Mouse (Mus musculus) colon, adult 2 months (tissue): ENCODE data around the gene Tek. TPM values are rescaled to one million over a fixed set of nuclear protein-coding genes. Genes with fewer than 3 reads are reported as not detected.

ENCODE experiments used
- polyA plus RNA-seq: library from polyadenylated mRNA; depleted of rRNA; stranded (reverse); fragments of >200 nt; gene quantifications from 2 replicates; pipeline ENCODE4 v1.2.3, GENCODE M21; 2012; rRNA removed

Tek gene
- 2.1 and 2.6 TPM in 2 replicates for polyA plus RNA-seq

DNA sequence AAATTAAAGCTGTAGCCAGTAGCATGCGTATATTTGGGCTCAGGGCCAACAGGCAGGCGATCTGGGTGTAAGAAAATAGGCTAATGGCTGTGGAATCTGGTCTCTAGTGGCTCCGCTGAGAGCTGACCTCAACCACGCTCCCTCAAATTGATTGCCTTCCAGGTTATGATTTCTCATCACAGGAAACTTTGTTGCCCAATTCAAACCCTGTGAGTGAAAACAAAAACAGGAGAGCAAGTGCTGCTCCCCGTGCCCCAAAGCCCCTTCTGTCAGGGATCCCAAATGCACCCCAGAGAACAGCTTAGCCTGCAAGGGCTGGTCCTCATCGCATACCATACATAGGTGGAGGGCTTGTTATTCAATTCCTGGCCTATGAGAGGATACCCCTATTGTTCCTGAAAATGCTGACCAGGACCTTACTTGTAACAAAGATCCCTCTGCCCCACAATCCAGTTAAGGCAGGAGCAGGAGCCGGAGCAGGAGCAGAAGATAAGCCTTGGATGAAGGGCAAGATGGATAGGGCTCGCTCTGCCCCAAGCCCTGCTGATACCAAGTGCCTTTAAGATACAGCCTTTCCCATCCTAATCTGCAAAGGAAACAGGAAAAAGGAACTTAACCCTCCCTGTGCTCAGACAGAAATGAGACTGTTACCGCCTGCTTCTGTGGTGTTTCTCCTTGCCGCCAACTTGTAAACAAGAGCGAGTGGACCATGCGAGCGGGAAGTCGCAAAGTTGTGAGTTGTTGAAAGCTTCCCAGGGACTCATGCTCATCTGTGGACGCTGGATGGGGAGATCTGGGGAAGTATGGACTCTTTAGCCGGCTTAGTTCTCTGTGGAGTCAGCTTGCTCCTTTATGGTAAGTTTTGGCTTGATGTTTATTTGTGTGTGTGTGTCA is at the start of gene Tek:
TSS of gene Tek (plus strand) at position 452 of the 894 bp plus-strand sequence.

Other genes with a start within 250 kb of the Tek start
- gene Gm10306, start 182.7 kb upstream of the Tek start, polyA plus RNA-seq, result not detected in 2 replicates
- gene Caap1, start 182.5 kb upstream of the Tek start, polyA plus RNA-seq, result 5.9 and 8.3 TPM in 2 replicates
- 51.6 TPM in 2 replicates for gene Plaa, start 136.0 kb upstream of the Tek start, polyA plus RNA-seq
- 0.52 and 0.83 TPM in 2 replicates for gene Ift74, start 124.8 kb upstream of the Tek start, polyA plus RNA-seq
- 3.5 and 4.0 TPM in 2 replicates for gene Lrrc19, start 89.1 kb upstream of the Tek start, polyA plus RNA-seq
- gene Eqtn, start 189.6 kb downstream of the Tek start, polyA plus RNA-seq, result not detected in 2 replicates
- gene Mysm1, start 239.8 kb downstream of the Tek start, polyA plus RNA-seq, result 1.8 and 2.0 TPM in 2 replicates